Mouse (Mus musculus) 3T3-L1 (cell line): ENCODE results near the gene C1qbp.

ENCODE experiments used
- DNase-seq: peaks from one replicate; pipeline ENCODE4 v3.0.0-alpha.2; 2015; ENCODE audit warnings: low read depth, low spot score

The C1qbp gene

GRCm38 (mm10) chr11:70973947-70974346, 8.9 kb downstream of the C1qbp start:
- DNase-seq = peak; percentile 53

- no peak for DNase-seq
Observed at GRCm38 (mm10) chr11:70972586-70972985, 10.2 kb downstream of the C1qbp start.

GRCm38 (mm10) chr11:70970560-70971540, 12.0 kb downstream of the C1qbp start:
- peak; percentile 39 for DNase-seq

- peak; percentile 98 for DNase-seq
Observed at GRCm38 (mm10) chr11:70969821-70970559, 12.8 kb downstream of the C1qbp start, which contains the start of the genes Nup88 and Rpain. Nup88 (minus strand) TSS chr11:70969973. Rpain (plus strand) TSS chr11:70970213.

GRCm38 (mm10) chr11:70969271-70969794, 13.5 kb downstream of the C1qbp start:
- DNase-seq = peak; percentile 52

- peak; percentile 33 for DNase-seq
Observed at GRCm38 (mm10) chr11:70964222-70964907, 18.5 kb downstream of the C1qbp start.

GRCm38 (mm10) chr11:70960786-70961554, 21.9 kb downstream of the C1qbp start:
- no peak for DNase-seq

GRCm38 (mm10) chr11:70954711-70955110, 28.1 kb downstream of the C1qbp start:
- DNase-seq = no peak

- no peak for DNase-seq
Observed at GRCm38 (mm10) chr11:70944935-70945817, 37.6 kb downstream of the C1qbp start.

GRCm38 (mm10) chr11:70943651-70944050, 39.2 kb downstream of the C1qbp start:
- DNase-seq = no peak

- DNase-seq = no peak
Observed at GRCm38 (mm10) chr11:70942596-70942995, 40.2 kb downstream of the C1qbp start.

GRCm38 (mm10) chr11:70935316-70935715, 47.5 kb downstream of the C1qbp start:
- no peak for DNase-seq

- peak; percentile 14 for DNase-seq
Observed at GRCm38 (mm10) chr11:70931461-70931860, 51.4 kb downstream of the C1qbp start.
